Mouse (Mus musculus) embryonic facial prominence, embryonic 15.5 days (tissue): ENCODE data around the gene Ifitm3. TPM values are rescaled to one million over a fixed set of nuclear protein-coding genes. Genes with fewer than 3 reads are reported as not detected.
"Not testable (repeated sequence)": the region's sequence is repeated elsewhere in the genome, so short reads cannot be mapped to it uniquely, and the experiment has no call there.

ENCODE experiments used
- ATAC-seq: fragments of 200-750 bp; cut with Nextera tagmentation; 2 replicates; pipeline ENCODE4 v1.8.0; 2017; ENCODE audit warnings: low read depth, moderate TSS enrichment; ENCODE audit not compliant: insufficient number of reproducible peaks, low FRiP score, low TSS enrichment
- H3K27ac ChIP-seq: fragments of 300-500 bp; sonication (generic); replicated peaks from 2 replicates; pipeline ENCODE4 v1.5.1; 2015; ENCODE audit warnings: mild to moderate bottlenecking, inconsistent platforms
- H3K27me3 ChIP-seq: fragments of 300-500 bp; sonication (generic); 2 replicates; pipeline ENCODE4 v1.6.1; 2015; ENCODE audit warnings: inconsistent platforms
- H3K36me3 ChIP-seq: fragments of 300-500 bp; sonication (generic); 2 replicates; pipeline ENCODE4 v1.6.1; 2015; ENCODE audit warnings: mild to moderate bottlenecking, inconsistent platforms
- H3K4me1 ChIP-seq: fragments of 300-500 bp; sonication (generic); 2 replicates; pipeline ENCODE4 v1.6.1; 2015; ENCODE audit warnings: inconsistent platforms
- H3K4me2 ChIP-seq: fragments of 300-500 bp; sonication (generic); replicated peaks from 2 replicates; pipeline ENCODE4 v1.6.1; 2015; ENCODE audit warnings: mild to moderate bottlenecking, inconsistent platforms
- H3K4me3 ChIP-seq: fragments of 300-500 bp; sonication (generic); replicated peaks from 2 replicates; pipeline ENCODE4 v1.5.1; 2015; ENCODE audit warnings: mild to moderate bottlenecking, inconsistent platforms
- H3K9ac ChIP-seq: fragments of 300-500 bp; sonication (generic); 2 replicates; pipeline ENCODE4 v1.6.1; 2015; ENCODE audit warnings: inconsistent platforms
- H3K9me3 ChIP-seq: fragments of 300-500 bp; sonication (generic); replicated peaks from 2 replicates; pipeline ENCODE4 v1.6.1; 2016; ENCODE audit warnings: inconsistent platforms
- WGBS: fragments of 180-500 bp; shearing (Covaris S2); methylation state at CpG from one replicate; pipeline ENCODE4 v1.1.7; 2015; 5-methylcytosine and 5-hydroxymethylcytosine counted together
- polyA plus RNA-seq: library from polyadenylated mRNA; unstranded; fragments of >200 nt; fragmentation: Nextera tagmentation; extraction: Ambion mirVana; gene quantifications from 2 replicates; pipeline ENCODE4 v1.2.1, GENCODE M21; 2015

The Ifitm3 gene
- polyA plus RNA-seq, 1 experiment from 2014 or later, result 204 TPM

DNA sequence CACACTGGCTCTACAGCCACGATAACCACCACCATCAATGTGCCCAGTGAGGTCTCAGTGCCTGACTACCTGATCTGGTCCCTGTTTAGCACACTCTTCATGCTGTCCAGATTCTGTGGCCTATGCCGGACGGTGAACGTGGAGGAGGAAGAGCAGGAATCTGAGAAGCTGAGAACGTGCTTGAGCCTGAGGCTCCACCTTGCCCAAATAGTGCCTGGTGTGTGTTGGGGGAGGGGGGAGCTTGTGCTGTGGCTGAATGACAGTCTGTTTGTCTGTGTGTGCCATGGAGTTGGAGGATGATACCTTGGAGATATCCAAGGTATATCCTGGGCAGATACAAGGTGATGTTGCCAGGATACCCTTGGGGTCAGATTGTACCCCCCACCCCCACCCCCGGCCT, 20.4 kb downstream of the Ifitm3 start:
- Histone ChIP-seq H3K9ac (no peak overlapping the region), H3K36me3 (no peaks in the 10 kb centered on the region), H3K4me3 (no peak overlapping the region), H3K4me2 (no peak overlapping the region), H3K4me1 (0 out of 2 replicates have a peak, but pooled peaks cover 8% of the 10 kb centered on the region), H3K27me3 (no peaks in the 10 kb centered on the region), H3K9me3 (no peaks in the 10 kb centered on the region), H3K27ac (peak overlapping the region; percentile 14; the same call in 1 of the 2 replicates)
- 46% methylated on average over 6 of the region's 6 CpGs for WGBS
- 0 out of 2 replicates have a peak, but pooled peaks have one; percentile 37 for ATAC-seq

DNA sequence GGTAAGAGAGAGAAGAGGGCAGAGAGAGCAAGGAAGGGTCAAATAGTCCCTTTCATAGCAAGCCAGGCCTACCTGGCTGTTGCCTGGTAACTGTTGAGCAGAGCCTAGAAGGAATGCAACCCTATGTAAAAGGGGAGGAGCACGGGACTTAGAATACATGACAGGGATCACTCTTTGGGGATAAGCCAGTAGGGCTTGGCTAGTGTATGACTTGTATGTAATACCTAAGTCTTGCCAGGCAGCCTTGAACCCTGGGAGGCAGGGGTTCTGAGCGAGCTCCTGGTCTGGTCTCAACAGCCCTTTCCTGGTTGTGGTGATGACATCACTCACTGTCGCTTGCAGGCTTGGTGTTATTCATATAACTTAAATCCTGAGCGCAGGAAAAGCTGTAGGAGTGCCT, 21.5 kb downstream of the Ifitm3 start:
- H3K9ac ChIP-seq, result no peak overlapping the region
- H3K4me1 ChIP-seq, result 0 out of 2 replicates have a peak, but pooled peaks cover 8% of the 10 kb centered on the region
- no peaks in the 10 kb centered on the region for H3K36me3 ChIP-seq
- no peak overlapping the region for H3K4me2 ChIP-seq
- H3K9me3 ChIP-seq, result no peaks in the 10 kb centered on the region
- no peak overlapping the region for H3K4me3 ChIP-seq
- H3K27me3 ChIP-seq, result no peaks in the 10 kb centered on the region
- WGBS, result 72% methylated on average over 4 of the region's 4 CpGs
- no peak overlapping the region for H3K27ac ChIP-seq
- no peak for ATAC-seq

DNA sequence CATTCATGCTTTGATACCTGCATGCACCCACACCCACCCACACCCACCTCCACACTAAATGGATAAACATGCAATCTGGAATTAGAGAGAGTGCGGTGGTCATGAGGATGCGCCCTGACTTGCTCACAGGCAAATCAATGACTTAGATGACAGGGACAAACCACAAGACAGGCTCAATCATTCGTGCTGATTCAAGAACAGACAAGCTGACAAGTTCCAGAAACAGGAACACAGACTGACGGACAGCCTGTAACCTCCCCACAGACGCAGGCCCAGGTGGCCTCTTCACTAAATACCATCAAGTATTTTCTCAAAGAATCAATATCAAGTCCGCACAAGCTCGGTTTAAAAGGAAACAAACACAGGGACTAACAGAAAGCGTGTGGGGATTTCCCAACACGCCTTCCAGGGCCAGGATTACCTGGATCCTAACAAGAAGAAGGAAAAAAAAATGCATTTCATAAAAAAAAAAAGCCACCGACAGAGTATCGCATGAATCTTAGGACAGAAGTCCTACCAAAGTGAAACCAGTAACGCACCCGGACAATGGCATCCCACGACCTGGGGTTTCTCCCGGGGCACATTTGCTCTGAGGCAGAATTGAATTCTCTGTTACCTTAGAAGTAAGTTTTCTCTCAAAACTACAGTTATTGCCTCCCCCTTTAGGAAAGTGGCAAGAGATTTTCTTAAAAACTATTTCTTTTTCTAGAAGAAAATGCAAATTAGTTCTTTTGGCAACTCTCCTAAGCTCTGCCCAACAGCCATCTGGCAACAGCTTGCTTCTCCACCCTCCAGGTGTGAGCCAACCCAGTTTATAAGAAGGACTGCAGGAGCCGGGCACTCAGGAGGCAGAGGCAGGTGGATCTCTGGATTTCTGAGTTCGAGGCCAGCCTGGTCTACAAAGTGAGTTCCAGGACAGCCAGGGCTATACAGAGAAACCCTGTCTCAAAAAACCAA, 23.1 kb downstream of the Ifitm3 start:
- Histone ChIP-seq H3K27ac (0 out of 2 replicates have a peak overlapping the region, but pooled peaks have one; percentile 53), H3K9ac (no peak overlapping the region), H3K27me3 (no peaks in the 10 kb centered on the region), H3K4me1 (0 out of 2 replicates have a peak, but pooled peaks cover 8% of the 10 kb centered on the region), H3K4me3 (no peak overlapping the region), H3K9me3 (no peaks in the 10 kb centered on the region), H3K4me2 (no peak overlapping the region), H3K36me3 (no peaks in the 10 kb centered on the region)
- WGBS, result 59% methylated on average over 17 of the region's 17 CpGs
- no peak for ATAC-seq

- H3K4me3 ChIP-seq, result no peak overlapping the region
Measured at GRCm38 (mm10) chr7:140982971-140983370, 27.6 kb downstream of the Ifitm3 start.

GRCm38 (mm10) chr7:140981704-140982103, 28.9 kb downstream of the Ifitm3 start:
- no peak for ATAC-seq
- Histone ChIP-seq H3K4me3 (no peak overlapping the region), H3K4me2 (no peak overlapping the region), H3K36me3 (no peaks in the 10 kb centered on the region), H3K27me3 (no peaks in the 10 kb centered on the region), H3K9me3 (no peaks in the 10 kb centered on the region), H3K4me1 (no peaks in the 10 kb centered on the region), H3K9ac (no peak overlapping the region), H3K27ac (no peak overlapping the region)
- WGBS, result 79% methylated on average over 8 of the region's 8 CpGs

More at GRCm38 (mm10) chr7:140982971-140983370, 27.6 kb downstream of the Ifitm3 start:
- Histone ChIP-seq H3K9ac (no peak overlapping the region), H3K27me3 (no peaks in the 10 kb centered on the region), H3K9me3 (no peaks in the 10 kb centered on the region), H3K4me1 (no peaks in the 10 kb centered on the region), H3K4me2 (no peak overlapping the region), H3K27ac (no peak overlapping the region), H3K36me3 (no peaks in the 10 kb centered on the region)
- ATAC-seq, result no peak
- WGBS, result 86% methylated on average over 7 of the region's 7 CpGs

- not testable (repeated sequence) for H3K4me2 ChIP-seq, H3K36me3 ChIP-seq, ATAC-seq, H3K9ac ChIP-seq, H3K27me3 ChIP-seq, H3K9me3 ChIP-seq, H3K27ac ChIP-seq, H3K4me3 ChIP-seq
- WGBS, result 78% methylated on average over 9 of the region's 9 CpGs
- H3K4me1 ChIP-seq, result peaks cover 26% of the 10 kb centered on the region
Measured at GRCm38 (mm10) chr7:140976720-140977119, 33.9 kb downstream of the Ifitm3 start.

DNA sequence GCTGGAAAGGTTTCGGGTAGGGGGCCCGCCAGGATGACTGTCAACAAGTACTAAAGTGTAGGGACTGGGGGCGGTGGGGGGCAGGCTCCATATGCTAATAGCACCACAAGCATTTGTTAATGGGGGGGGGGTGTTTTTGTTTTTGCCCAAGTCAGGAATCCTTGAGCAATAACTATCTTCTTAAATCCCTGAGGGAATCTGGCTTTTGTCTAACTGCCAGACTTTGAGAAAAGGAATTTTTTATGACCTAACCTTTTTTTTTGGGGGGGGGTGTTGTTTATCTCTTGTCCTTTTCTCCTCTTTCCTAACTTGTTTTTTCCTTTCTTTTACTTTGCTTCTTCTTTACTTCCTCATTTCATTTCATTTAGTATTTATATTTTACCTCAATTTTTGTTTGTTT, 35.1 kb downstream of the Ifitm3 start:
- no peak for ATAC-seq
- Histone ChIP-seq H3K4me2 (no peak overlapping the region), H3K36me3 (no peaks in the 10 kb centered on the region), H3K27me3 (no peaks in the 10 kb centered on the region), H3K27ac (0 out of 2 replicates have a peak overlapping the region, but pooled peaks have one; percentile 14), H3K9ac (no peak overlapping the region), H3K9me3 (no peaks in the 10 kb centered on the region), H3K4me1 (peaks cover 37% of the 10 kb centered on the region), H3K4me3 (no peak overlapping the region)
- 42% methylated on average over 3 of the region's 3 CpGs for WGBS

DNA sequence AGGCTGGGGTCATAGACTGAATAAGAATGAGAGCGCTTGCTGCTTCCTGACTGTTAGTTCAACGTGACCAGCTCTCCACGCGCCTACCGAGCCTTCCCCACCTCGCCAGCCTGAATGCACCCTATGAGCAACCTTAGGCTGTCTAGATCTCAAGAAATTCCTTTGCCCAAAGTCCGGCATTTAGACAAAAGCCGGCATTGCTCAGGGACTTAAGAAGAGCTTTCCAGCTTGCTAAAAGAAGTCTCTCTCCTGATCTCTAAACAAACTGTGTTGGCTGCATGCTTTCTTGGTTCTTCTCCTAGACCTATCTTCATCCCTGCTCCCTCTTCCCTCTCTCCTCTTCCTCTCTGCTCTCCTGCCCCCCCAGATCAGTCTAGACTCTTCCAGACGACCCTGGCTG, 35.6 kb downstream of the Ifitm3 start:
- Histone ChIP-seq H3K27me3 (no peaks in the 10 kb centered on the region), H3K4me2 (no peak overlapping the region), H3K4me3 (no peak overlapping the region), H3K27ac (0 out of 2 replicates have a peak overlapping the region, but pooled peaks have one; percentile 14), H3K9ac (no peak overlapping the region), H3K4me1 (peaks cover 37% of the 10 kb centered on the region), H3K36me3 (no peaks in the 10 kb centered on the region), H3K9me3 (no peaks in the 10 kb centered on the region)
- WGBS, result 30% methylated on average over 9 of the region's 9 CpGs
- ATAC-seq, result no peak

DNA sequence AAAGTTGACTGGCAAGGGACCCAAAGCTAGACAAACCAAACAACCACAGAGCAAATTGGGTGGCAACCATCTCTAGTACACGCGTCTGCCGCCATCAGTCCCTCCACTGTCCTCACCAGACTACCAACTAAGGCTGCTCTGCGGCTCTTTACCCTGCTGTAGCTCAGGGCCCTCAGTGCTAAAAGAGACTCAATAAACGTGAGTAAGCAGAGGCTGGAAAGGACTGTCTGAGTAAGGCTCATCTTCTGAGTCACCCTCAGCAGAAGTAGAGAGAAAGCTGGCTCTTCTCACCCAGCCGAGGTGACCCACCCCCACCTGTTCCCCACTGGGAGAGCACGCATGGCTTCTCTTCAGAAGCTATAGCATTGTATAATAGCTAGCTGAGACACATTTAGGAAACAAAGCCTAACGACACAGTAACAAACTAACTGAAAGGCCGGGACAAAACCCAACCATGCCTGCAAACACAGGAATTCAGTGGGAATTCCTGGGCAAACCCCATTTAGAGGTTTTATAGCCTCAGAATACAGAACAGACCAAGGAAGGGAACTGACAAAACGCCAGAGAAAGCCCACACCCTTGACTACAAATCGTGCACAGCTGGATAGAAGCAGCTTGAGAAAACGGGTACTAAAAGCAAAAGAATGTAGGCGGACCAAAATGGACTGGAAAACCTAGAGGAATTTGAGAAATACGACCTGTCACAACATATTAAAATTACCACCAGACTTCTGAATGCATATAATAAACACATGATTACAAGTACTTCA, 37.0 kb downstream of the Ifitm3 start:
- Histone ChIP-seq H3K4me1 (peaks cover 37% of the 10 kb centered on the region), H3K27ac (peak overlapping the region; percentile 83), H3K27me3 (no peaks in the 10 kb centered on the region), H3K9me3 (no peaks in the 10 kb centered on the region), H3K36me3 (no peaks in the 10 kb centered on the region), H3K9ac (no peak overlapping the region), H3K4me2 (0 out of 2 replicates have a peak overlapping the region, but pooled peaks have one; percentile 3), H3K4me3 (no peak overlapping the region)
- WGBS, result 28% methylated on average over 14 of the region's 14 CpGs
- ATAC-seq, result no peak

DNA sequence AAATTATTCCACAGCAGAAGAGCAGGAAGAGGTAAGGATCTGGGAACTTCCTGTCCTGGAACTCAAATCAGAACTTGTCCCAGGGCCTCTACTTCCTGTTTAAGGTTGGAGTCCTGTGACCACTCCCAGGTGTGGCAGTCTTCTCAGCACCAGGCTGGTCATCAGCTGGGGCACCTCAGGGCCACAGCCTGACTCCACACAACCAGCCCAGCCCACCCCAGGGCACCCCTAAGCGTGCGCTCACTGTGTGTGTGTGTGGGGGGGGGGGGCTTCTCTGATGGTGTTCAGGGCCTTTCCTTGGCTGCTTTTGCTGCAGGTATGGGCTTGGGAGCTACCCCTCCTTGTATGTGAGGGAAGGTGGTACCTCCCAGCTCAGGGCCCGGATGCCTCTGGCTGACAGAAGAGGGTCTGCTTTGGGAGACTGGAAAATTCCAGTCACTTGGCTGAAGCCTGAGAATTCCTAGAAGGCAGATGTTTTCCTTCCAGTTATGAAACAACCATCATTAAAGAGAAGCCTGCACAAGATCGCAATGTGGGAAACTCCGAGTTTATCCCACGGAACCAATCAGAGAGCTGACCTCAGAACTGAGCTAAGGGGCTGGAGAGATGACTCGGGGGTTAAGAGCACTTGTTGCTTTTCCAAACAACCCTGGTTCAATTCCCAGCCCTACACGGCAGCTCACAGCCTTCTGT, 38.9 kb downstream of the Ifitm3 start:
- Histone ChIP-seq H3K27ac (peak overlapping the region; percentile 84), H3K4me1 (peaks cover 49% of the 10 kb centered on the region)

More for the DNA sequence above, 38.9 kb downstream of the Ifitm3 start:
- Histone ChIP-seq H3K9ac (no peak overlapping the region), H3K36me3 (no peaks in the 10 kb centered on the region), H3K9me3 (no peaks in the 10 kb centered on the region), H3K4me2 (peak overlapping the region; percentile 17), H3K27me3 (no peaks in the 10 kb centered on the region), H3K4me3 (no peak overlapping the region)
- WGBS, result 41% methylated on average over 8 of the region's 8 CpGs
- ATAC-seq, result peak; percentile 12; the same call in 1 of the 2 replicates
